Comparison of ENCODE assay signal across 17 mouse cellular contexts in genomic region chr1:36926246-36926645, GRCm38 (mm10). TPM values are rescaled to one million over a fixed set of nuclear protein-coding genes. Genes with fewer than 3 reads are reported as not detected.
DNase-seq lines count a peak whose midpoint lies in the region; ATAC-seq and TF ChIP-seq lines count a peak whose summit lies in the region.
"Had no signal": no experiment of that assay in that cellular context is flagged by ENCODE, and none has a peak within 500 bp of the region (broad histone marks: within the 10 kb centered on the region; RNA-seq: fewer than 3 reads in every experiment).

No protein-coding gene starts in this region.

- no peak for TF ChIP-seq POLR2A in liver, adult 2 months (IDR thresholded peaks at IDR 0.05; ENCODE audit: extremely low read depth, insufficient read depth, low read length)

- intact Hi-C loops in heart, postnatal 36 days (cut with DNase I): no loop called here

- no peaks in the 10 kb centered on the region for H3K9me3 ChIP-seq in heart, embryonic 12.5 days (replicated peaks)
- H3K9me3 ChIP-seq in liver, embryonic 15.5 days (replicated peaks): no peaks in the 10 kb centered on the region
- no peaks in the 10 kb centered on the region for H3K9me3 ChIP-seq in hindbrain, embryonic 12.5 days (replicated peaks)
- H3K9me3 ChIP-seq in limb, embryonic 10.5 days (replicated peaks): no peaks in the 10 kb centered on the region
- H3K9me3 ChIP-seq: stomach, embryonic 15.5 days had no signal

- TF ChIP-seq CTCF in liver, adult 2 months (IDR thresholded peaks at IDR 0.05; ENCODE audit: low read depth, low read length): no peak

- no peaks in the 10 kb centered on the region for H3K27me3 ChIP-seq in heart, embryonic 12.5 days (replicated peaks)
- no peaks in the 10 kb centered on the region for H3K27me3 ChIP-seq in liver, adult 2 months (ENCODE audit: control insufficient read depth, insufficient read depth, low read length)
- H3K27me3 ChIP-seq in liver, embryonic 15.5 days: no peaks in the 10 kb centered on the region
- H3K27me3 ChIP-seq in hindbrain, embryonic 12.5 days: no peaks in the 10 kb centered on the region
- no peaks in the 10 kb centered on the region for H3K27me3 ChIP-seq in limb, embryonic 10.5 days (ENCODE audit: low read depth, poor library complexity, severe bottlenecking)
- H3K27me3 ChIP-seq: stomach, embryonic 15.5 days had no signal

- H3K4me2 ChIP-seq in heart, embryonic 12.5 days: peak overlapping the region; percentile 46; the same call in 1 of the 2 replicates
- H3K4me2 ChIP-seq in liver, embryonic 15.5 days: peak overlapping the region; percentile 39
- no peak overlapping the region for H3K4me2 ChIP-seq in hindbrain, embryonic 12.5 days (replicated peaks)
- H3K4me2 ChIP-seq: lung, embryonic 14.5 days; stomach, embryonic 15.5 days had no signal

- no peak for ATAC-seq in heart, embryonic 12.5 days (ENCODE audit: insufficient number of reproducible peaks, low FRiP score)
- ATAC-seq in liver, embryonic 15.5 days (ENCODE audit: insufficient read depth): no peak
- ATAC-seq in hindbrain, embryonic 12.5 days (ENCODE audit: low FRiP score): no peak
- ATAC-seq: hindbrain, postnatal 0 days had no signal

- H3K9ac ChIP-seq in heart, embryonic 12.5 days: no peak overlapping the region
- H3K9ac ChIP-seq in liver, adult 2 months (ENCODE audit: low read depth, low read length): no peak overlapping the region
- H3K9ac ChIP-seq in liver, embryonic 15.5 days: no peak overlapping the region
- H3K9ac ChIP-seq in hindbrain, embryonic 12.5 days: no peak overlapping the region
- H3K9ac ChIP-seq: lung, embryonic 14.5 days; stomach, embryonic 15.5 days had no signal

- no peaks in the 10 kb centered on the region for H3K36me3 ChIP-seq in heart, embryonic 12.5 days
- no peaks in the 10 kb centered on the region for H3K36me3 ChIP-seq in liver, adult 2 months (ENCODE audit: control insufficient read depth, insufficient read depth, low read length)
- H3K36me3 ChIP-seq in liver, embryonic 15.5 days (replicated peaks): peaks cover 11% of the 10 kb centered on the region; the same call in 1 of the 2 replicates
- H3K36me3 ChIP-seq in hindbrain, embryonic 12.5 days: no peaks in the 10 kb centered on the region
- no peaks in the 10 kb centered on the region for H3K36me3 ChIP-seq in limb, embryonic 10.5 days
- H3K36me3 ChIP-seq: stomach, embryonic 15.5 days had no signal

- DNase-seq in heart, postnatal 36 days: no peak
- DNase-seq in liver, adult 2 months (ENCODE audit: extremely low read depth, low read depth, low spot score): peak; percentile 75
- no peak for DNase-seq in liver
- DNase-seq in limb, embryonic 10.5 days (ENCODE audit: low spot score): no peak
- DNase-seq: B cell, adult 2 months; cerebellum, adult 2 months; cerebellum, postnatal 36 days; kidney, adult 2 months; kidney, postnatal 36 days; lung, embryonic 14.5 days; lung, postnatal 36 days; right cerebral cortex, postnatal 25 days had no signal

- no peak overlapping the region for H3K27ac ChIP-seq in heart, embryonic 12.5 days (ENCODE audit: poor library complexity, severe bottlenecking)
- no peak overlapping the region for H3K27ac ChIP-seq in liver, adult 2 months (replicated peaks; ENCODE audit: insufficient read depth, low read depth, low read length)
- H3K27ac ChIP-seq in liver, embryonic 15.5 days (replicated peaks): peak overlapping the region; percentile 78
- no peak overlapping the region for H3K27ac ChIP-seq in hindbrain, embryonic 12.5 days
- no peak overlapping the region for H3K27ac ChIP-seq in limb, embryonic 10.5 days
- H3K27ac ChIP-seq: hindbrain, postnatal 0 days had no signal

- H3K79me2 ChIP-seq in liver, adult 2 months (ENCODE audit: control insufficient read depth, insufficient read depth, low read length): peaks cover 39% of the 10 kb centered on the region

- H3K4me1 ChIP-seq in heart, embryonic 12.5 days (replicated peaks): peaks cover 63% of the 10 kb centered on the region
- peaks cover 27% of the 10 kb centered on the region for H3K4me1 ChIP-seq in liver, adult 2 months (ENCODE audit: control insufficient read depth, insufficient read depth, low read length)
- H3K4me1 ChIP-seq in liver, embryonic 15.5 days (replicated peaks): peaks cover 93% of the 10 kb centered on the region
- peaks cover 14% of the 10 kb centered on the region for H3K4me1 ChIP-seq in hindbrain, embryonic 12.5 days
- 0 out of 2 replicates have a peak, but pooled peaks cover 5% of the 10 kb centered on the region for H3K4me1 ChIP-seq in limb, embryonic 10.5 days

- 78% methylated on average over 4 of the region's 4 CpGs for WGBS in heart, embryonic 12.5 days
- 70% methylated on average over 4 of the region's 4 CpGs for WGBS in liver, adult 2 months
- 53% methylated on average over 4 of the region's 4 CpGs for WGBS in liver, embryonic 15.5 days (ENCODE audit: insufficient replicate concordance)
- WGBS in hindbrain, embryonic 12.5 days: 93% methylated on average over 4 of the region's 4 CpGs
- WGBS in limb, embryonic 10.5 days: 94% methylated on average over 4 of the region's 4 CpGs

- H3K4me3 ChIP-seq in heart, embryonic 12.5 days: no peak overlapping the region
- H3K4me3 ChIP-seq in liver, adult 2 months (ENCODE audit: insufficient read depth, low read depth, low read length): no peak overlapping the region
- no peak overlapping the region for H3K4me3 ChIP-seq in liver, embryonic 15.5 days (replicated peaks)
- no peak overlapping the region for H3K4me3 ChIP-seq in hindbrain, embryonic 12.5 days
- H3K4me3 ChIP-seq in limb, embryonic 10.5 days: no peak overlapping the region
- H3K4me3 ChIP-seq: stomach, embryonic 15.5 days had no signal

RNA-seq across cellular contexts. Expression of gene Tmem131, which starts 17.2 kb away (rescaled TPM):
- 12.4 and 13.6 TPM in 2 replicates for polyA plus RNA-seq in heart, embryonic 12.5 days (2016; fragmentation: Nextera tagmentation; extraction: Ambion mirVana)
- 10 to 100 TPM; 32.9 to 35.9 TPM for total RNA-seq in heart, postnatal 36 days (2021)
- total RNA-seq in liver, adult 2 months (2014; rRNA removed): 10.2 and 12.2 TPM in 2 replicates
- polyA plus RNA-seq in liver, adult 2 months (2012; rRNA removed): 6.1 and 6.3 TPM in 2 replicates
- polyA plus RNA-seq in liver, embryonic 15.5 days (2015; fragmentation: Nextera tagmentation; extraction: Ambion mirVana): 8.0 and 8.6 TPM in 2 replicates
- 18.2 and 21.1 TPM in 2 replicates for polyA plus RNA-seq in hindbrain, embryonic 12.5 days (2016; fragmentation: Nextera tagmentation; extraction: Ambion mirVana)
- 13.4 and 13.8 TPM in 2 replicates for polyA plus RNA-seq in limb, embryonic 10.5 days (2016; fragmentation: Nextera tagmentation; extraction: Ambion mirVana)
